Mouse (Mus musculus): ENCODE results near the gene Mbd6.

DNA sequence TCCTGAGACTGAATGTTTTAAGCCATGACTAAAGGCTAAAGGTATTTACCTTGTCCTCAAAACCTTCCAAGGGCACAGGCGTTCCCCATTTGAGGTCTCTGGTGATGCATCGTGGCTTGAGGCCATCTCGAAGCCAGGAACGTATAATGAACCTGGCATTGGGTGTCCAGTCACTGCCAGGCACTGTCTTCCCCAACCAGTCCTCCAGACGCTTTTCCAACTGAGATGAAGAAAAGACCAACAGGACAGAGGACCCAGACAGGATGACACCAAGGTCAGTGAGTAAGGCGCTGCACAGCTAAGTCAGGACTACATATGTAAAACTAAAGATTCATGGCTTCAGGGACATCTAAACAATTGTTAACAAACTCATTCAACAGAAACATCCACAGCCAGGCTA is 11.5 kb upstream of the Mbd6 start:
- TF ChIP-seq CTCF (IDR thresholded peaks at IDR 0.05; ENCODE audit: low read depth, low read length) (no peak), GATA1 (IDR thresholded peaks at IDR 0.05; ENCODE audit: borderline replicate concordance, low read length) (no peak)
